Mouse (Mus musculus): ENCODE results near the gene Nr4a3.

The Nr4a3 gene

DNA sequence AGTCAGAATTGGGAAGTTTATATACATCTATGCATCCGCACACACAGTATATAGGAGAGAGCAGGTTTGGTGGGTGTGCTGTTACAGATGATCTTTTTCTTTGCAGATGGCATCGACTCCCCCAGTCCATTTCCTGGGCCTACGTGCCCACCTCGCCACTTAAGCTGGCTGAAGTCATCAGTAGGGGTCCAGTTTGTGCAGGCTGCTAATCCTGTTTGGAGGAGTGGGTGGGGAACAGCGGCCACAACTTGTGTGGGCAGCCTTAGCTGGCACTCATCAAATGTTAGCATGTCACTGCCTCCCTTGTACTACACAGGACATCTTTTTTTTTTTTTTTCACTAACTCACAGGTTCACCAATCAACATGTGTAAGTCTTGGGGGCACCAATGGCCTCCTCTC is 5.5 kb downstream of the Nr4a3 start:
- DNase-seq (ENCODE audit: low spot score): no peak

- DNase-seq (ENCODE audit: low spot score): no peak
These were observed 6.2 kb downstream of the Nr4a3 start for GRCm38 (mm10) chr4:48051086-48051673.

DNA sequence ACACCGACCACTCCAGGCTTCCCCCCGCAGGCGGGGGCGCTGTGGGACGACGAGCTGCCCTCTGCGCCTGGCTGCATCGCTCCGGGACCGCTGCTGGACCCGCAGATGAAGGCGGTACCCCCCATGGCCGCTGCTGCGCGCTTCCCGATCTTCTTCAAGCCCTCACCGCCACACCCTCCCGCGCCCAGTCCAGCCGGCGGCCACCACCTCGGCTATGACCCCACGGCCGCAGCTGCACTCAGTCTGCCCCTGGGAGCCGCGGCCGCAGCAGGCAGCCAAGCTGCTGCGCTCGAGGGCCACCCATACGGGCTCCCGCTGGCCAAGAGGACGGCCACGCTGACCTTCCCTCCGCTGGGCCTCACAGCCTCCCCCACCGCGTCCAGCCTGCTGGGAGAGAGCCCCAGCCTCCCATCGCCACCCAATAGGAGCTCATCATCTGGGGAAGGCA is 6.7 kb downstream of the Nr4a3 start:
- DNase-seq (ENCODE audit: low spot score): no peak

- DNase-seq (ENCODE audit: low spot score): no peak
These were observed 16.8 kb downstream of the Nr4a3 start for GRCm38 (mm10) chr4:48061716-48062115.

GRCm38 (mm10) chr4:48064311-48064710 is 19.4 kb downstream of the Nr4a3 start:
- DNase-seq (ENCODE audit: low spot score): no peak

DNA sequence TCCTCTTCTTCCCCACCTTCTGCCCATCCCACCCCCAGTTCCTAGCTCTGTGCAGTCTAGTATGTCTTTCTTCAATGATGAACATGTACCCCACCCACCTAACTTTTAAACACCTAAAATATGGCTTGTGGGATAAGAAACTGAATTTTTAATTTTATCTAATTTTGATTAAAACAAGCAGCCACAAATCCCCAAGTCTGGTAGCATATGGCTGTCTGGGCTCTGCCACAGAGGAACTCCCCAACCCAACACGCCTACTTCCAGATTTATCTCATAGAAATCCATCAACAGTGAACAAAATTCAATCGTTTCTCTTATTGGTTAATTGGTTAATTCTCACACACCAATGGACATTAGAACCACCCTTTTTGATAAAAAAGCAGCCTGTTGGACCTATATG is 21.7 kb downstream of the Nr4a3 start:
- DNase-seq (ENCODE audit: low spot score): no peak

DNA sequence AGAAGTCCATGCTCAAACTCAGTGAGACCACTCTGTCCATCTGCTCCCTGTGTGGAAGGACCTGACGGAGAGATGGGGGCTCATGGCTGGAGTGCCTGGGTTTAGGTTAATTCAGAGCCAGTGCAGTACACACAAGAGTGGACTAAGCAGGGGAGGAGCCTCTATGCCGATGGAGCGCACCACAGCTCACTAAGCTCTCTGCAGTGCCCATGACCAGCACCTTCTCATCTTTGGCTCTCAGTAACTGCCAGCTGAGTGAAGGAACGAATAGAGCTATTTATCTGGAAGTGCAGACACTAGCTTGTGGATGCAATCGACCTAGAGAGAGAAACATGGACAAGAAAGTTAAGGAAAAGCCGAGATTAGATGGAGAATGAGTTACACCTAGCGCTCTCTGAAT is 24.2 kb downstream of the Nr4a3 start:
- DNase-seq (ENCODE audit: low spot score): no peak

- DNase-seq (ENCODE audit: low spot score): no peak
These were observed 27.1 kb downstream of the Nr4a3 start for GRCm38 (mm10) chr4:48072006-48072405.

GRCm38 (mm10) chr4:48073325-48073724 is 28.4 kb downstream of the Nr4a3 start:
- DNase-seq (ENCODE audit: low spot score): no peak

DNA sequence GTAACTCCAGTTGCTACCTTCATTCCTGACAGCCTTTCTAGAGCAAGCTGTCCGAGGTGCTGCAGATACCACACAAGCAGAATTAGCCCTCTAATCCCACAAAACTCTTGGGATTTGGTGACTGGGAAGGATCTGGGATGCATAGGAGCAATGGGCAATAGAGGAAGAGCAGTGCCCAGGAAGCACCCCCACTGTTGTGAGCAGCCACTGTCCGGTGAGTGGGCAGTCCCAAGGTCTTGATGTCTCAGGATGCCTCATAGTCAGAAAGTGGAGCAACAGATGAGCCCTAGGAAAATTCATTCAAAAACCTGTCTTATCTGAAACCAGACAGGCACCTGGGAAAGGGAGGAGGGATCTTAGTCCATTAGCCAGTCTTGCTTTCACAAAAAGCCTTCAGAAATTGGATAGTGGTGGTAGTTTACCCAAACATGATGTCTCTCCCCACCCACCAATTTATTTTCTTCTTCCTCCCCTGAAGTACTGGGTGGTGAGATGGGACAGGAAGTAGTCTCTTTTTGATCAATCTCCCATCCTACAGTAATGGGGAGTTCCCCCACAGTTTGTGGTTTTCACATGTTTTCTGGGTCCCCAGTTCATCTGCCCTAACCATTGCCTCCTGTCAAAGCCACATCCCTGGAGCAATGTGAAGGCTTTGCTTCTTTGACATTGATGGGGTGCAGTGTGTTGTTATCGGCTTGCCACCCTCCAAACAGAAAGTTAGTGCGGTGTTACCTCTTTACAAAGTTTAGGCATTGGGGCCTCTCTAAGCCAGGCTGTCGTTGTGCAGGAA is 29.7 kb downstream of the Nr4a3 start:
- DNase-seq (ENCODE audit: low spot score): no peak

- no peak for DNase-seq (ENCODE audit: low spot score)
These were observed 31.9 kb downstream of the Nr4a3 start for GRCm38 (mm10) chr4:48076693-48077471.

- DNase-seq (ENCODE audit: low spot score): no peak
These were observed 33.3 kb downstream of the Nr4a3 start for GRCm38 (mm10) chr4:48078213-48078612.

DNA sequence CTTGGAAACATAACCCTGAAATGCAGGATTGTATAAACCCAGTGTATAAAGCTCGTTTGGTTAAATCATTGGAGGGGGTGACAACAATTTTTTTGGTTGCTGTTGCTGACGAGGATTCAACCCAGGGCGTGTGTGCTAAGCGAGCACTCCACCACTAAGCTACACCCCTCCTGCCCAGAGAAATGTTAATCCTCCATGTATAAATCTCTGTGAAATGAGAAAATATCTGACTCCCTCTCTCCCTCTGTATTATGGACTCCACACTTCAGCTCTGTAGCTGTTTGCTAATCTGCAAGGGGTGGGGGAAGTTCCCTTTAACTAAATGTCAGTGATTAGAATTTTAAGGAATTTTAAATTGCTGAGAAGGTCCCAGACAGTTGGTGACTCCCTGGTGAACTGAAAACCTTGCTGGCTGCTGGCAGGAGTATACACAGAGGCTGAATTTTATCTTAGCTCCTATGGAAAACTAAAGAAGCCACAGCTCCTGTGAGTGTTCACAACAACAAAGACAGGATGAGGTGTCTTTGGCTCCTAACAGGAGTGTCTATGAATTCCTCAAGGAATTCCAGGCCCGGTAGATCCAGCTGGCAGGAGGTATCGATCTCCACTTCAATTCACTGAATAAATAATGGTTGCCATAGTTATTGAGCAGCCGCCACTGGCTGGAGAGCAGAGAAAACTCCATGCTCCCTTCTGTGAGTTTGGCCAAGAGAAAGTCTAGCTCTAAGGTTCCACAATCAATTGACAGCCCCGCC is 34.5 kb downstream of the Nr4a3 start:
- DNase-seq (ENCODE audit: low spot score): no peak

- DNase-seq (ENCODE audit: low spot score): no peak
These were observed 38.5 kb downstream of the Nr4a3 start for GRCm38 (mm10) chr4:48083452-48083851.

GRCm38 (mm10) chr4:48086609-48087008 is 41.7 kb downstream of the Nr4a3 start:
- no peak for DNase-seq (ENCODE audit: low spot score)

DNA sequence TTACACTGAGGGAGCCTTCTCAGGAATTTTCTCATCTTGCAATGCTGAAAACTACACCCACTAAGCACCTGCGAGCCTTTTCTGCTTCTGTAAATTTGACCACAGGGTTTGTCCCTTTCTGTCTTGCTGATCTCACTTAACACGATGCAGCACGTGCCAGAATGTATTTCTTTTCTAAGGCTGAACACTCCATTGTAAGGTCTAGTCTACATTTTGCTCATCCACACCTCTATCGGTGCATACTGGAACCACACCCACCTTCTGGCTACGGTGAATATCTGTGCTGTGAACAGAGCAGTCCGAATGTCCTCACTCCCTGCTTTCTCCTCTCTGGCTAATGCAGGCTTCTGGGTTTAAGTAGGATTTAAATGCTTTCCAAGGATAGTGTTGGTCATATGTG is 42.5 kb downstream of the Nr4a3 start:
- no peak for DNase-seq (ENCODE audit: low spot score)

- DNase-seq (ENCODE audit: low spot score): no peak
These were observed 48.3 kb downstream of the Nr4a3 start for GRCm38 (mm10) chr4:48093221-48093620.

DNA sequence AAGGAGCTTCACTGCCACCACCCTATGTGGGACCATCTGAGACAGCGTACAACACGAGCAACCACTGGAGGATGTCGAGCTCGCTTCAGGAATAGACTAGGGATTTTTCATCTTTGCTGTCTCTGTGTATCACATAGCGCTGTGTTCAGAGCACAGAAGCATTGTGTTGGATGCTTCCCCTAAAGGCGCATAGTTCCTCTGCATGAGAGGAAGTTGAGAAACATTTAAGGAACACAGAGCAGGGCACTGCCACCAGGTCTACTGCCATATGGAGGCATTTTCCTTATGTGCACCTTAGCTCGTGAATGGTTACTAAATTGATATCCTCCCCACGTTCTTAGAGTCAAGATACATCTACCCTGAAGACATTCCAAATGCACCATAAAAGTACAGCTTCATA is 55.3 kb downstream of the Nr4a3 start:
- no peak for DNase-seq (ENCODE audit: low spot score)

DNA sequence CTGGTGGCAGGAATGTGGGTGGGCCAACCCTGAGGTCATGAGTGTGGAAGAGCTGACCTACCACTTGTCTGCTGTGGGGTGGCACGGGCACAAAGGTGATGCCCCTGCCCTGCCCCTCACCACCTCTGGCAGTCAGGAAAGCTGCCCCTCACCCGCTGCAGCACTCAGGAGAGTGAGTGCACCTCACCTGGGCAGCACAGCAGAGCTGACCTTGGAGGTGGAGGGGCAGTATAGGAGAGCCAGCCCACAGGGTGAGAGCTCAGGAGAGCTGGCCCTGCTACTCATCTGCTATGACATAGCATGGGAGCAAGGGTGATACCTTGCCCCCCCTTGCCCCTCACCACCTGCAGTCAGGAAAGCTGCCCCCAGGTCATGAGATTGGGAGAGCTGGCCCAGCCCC is 57.0 kb downstream of the Nr4a3 start:
- DNase-seq (ENCODE audit: low spot score): no peak

DNA sequence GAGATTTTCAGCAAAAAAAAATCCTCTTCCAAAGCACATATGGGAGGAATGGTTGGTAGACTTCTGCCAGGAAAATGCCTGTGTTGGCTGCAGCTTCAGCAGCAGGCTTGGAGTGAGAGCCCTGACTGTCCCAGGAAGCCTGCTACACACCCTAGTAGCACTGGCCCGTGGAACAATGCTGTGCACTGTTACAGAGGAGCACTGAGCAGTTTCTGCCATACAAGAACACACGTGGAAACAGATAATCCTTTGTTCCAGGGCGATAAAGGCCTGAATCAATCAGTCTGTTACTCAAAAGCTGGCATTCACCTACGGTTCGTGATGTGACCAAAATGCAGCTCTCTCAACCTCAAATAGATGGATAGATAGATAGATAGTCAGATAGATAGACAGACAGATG is 60.4 kb downstream of the Nr4a3 start:
- DNase-seq (ENCODE audit: low spot score): peak; percentile 37

- DNase-seq (ENCODE audit: low spot score): no peak
These were observed 62.1 kb downstream of the Nr4a3 start for GRCm38 (mm10) chr4:48107086-48107485.

- DNase-seq (ENCODE audit: low spot score): no peak
These were observed 63.6 kb downstream of the Nr4a3 start for GRCm38 (mm10) chr4:48108591-48108990.

All from left cerebral cortex, adult 11 months (tissue).